Mouse (Mus musculus): ENCODE results near the gene Ccl27a.
"Not testable (repeated sequence)": the region's sequence is repeated elsewhere in the genome, so short reads cannot be mapped to it uniquely, and the experiment has no call there.

Gene Ccl27a

DNA sequence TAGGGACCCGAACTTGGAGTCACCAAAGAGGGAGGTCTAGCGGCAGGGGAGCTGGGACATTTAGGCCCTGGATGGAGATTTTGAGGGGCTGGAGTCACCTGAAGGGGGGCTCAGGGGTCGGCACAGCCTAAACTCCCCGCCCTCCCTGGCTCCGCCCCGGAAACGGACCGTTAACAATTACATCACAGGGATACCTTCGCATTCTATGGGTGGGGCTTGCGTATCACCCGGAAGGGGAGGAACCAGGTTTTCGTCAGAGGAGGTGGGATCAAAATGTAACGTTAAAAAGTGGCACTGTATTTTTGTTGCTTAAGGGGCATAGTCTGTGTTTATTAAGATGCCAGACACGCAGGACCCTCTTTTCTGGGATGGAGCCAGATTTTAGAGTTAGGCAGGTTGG is at the start of gene Ccl27a:
Ccl27a (minus strand) TSS at position 246 of the 400 bp plus-strand sequence.
- DNase-seq = peak; percentile 87

DNA sequence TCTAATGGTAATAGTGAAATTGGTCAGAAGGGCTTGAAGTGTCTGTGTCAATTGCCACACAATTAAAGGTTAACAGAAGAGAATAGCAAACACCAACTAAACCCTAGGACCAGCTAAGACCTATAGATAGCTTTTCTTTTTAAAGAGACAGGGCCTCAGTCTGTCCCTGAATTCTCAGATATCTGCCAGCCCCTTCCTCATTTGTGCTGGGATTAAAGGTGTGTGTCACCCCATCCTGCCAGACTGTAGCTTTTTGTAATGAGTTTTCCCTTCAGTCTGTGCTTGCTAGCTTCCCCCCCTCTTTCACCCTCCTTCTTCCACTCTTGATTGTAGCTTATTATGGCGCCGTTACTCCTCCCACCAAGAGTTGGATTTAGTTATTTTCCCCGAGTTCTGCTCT is 9.2 kb upstream of the Ccl27a start:
- DNase-seq = not testable (repeated sequence)

DNA sequence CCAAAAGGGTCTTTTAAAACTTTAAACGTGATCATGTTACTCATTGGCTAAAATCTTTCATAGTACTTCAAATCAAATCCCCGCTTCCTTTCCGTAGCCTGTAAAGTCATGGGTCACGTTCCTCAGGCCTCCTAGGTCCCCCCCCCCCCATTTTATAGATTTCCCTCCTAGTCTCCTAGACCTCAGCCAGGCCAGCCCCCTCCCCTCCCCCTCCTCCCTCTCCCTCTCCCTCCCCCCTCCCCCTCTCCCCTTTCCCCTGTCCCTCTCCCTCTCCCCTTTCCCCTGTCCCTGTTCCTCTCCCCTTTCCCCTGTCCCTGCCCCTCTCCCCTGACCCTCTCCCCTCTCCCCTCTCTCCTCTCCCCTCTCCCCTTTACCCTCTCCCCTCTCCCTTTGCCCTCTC is 8.7 kb upstream of the Ccl27a start:
- not testable (repeated sequence) for DNase-seq

DNA sequence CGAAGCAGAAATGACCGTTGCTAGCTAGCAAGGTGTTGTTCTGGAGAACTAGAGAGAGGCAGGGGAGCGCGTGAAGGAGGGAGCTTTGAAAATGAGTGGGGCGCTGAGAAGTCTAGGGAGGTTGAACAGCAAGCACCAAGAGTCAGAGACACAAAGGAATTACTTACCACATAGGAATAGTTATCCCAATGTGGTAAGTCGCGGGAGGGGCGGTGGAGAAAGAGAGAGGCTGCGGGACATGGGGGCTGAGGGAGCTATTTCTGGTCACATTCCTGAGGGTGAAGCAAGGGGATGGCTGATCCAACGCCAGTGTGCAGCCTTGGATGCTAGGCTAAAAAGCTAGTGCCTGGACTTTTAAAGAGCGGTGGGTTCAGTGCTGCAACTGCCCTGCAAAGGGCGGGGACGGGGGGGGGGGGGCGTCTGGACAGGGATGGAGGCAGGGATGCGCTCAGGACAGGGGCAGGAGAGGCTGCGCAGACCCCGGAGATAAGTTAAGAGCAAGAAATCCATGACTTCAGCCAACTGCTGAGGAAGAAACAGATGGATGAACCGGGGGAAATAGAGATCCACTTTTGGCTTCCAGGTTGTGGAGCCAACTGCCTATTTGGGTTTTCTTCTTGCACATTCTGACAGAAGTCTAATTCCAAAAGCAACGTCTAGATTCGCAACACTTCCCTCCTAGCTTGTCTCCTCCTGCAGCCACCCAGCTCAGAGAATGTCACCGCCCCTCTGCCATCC is 7.9 kb upstream of the Ccl27a start:
- not testable (repeated sequence) for DNase-seq

DNA sequence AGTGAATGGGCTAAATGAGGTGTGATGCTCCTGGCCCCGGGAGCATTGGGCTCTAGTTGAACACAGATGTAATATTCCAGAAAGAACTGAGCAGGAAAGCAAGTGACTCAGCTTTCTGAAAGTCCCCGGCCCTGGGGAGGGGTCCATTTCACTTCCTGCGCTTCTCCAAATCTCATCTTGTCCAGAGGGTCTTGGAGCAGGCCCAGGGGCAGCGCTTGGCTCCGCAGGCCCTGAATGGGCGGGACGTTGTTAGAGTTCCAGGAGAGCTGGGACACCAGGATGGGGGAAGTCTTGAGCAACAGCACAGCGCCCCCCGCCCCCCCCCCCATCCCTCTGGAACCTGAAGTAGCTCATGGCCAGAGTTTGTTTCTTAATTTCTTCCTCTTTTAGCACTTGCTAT is 7.2 kb upstream of the Ccl27a start:
- not testable (repeated sequence) for DNase-seq

DNA sequence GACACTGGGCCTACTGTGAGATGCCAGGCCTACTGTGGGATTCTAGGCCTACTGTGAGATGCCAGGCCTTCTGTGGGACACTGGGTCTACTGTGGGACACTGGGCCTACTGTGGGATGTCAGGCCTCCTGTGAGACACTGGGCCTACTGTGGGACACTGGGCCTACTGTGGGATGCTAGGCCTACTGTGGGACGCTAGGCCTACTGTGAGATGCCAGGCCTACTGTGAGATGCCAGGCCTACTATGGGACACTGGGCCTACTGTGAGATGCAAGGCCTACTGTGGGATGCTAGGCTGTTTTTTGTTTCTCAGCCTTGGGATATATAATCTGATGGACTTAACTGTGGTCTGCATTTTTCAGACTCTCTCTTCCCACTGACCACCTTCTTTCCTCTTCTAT is 1.8 kb upstream of the Ccl27a start:
- not testable (repeated sequence) for DNase-seq

DNA sequence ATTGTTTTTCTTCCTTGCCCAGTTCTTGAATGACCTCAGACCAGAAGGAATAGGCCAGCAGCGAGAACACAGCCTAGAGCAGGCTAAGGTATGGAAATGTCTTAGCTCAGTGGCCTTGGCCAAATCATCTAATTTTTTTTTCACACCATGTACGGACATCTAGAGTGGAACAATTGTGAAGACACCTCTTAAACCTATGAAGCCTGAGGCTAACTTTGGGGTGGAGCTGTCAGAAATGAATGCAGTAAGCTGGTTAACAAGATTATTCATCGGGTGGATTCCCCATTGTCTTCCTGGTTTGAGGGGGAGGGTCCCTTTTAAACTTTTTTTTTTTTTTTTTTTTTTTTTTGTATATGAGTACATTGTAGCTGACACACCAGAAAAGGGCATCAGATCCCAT is 459 bp upstream of the Ccl27a start:
- DNase-seq = not testable (repeated sequence)

DNA sequence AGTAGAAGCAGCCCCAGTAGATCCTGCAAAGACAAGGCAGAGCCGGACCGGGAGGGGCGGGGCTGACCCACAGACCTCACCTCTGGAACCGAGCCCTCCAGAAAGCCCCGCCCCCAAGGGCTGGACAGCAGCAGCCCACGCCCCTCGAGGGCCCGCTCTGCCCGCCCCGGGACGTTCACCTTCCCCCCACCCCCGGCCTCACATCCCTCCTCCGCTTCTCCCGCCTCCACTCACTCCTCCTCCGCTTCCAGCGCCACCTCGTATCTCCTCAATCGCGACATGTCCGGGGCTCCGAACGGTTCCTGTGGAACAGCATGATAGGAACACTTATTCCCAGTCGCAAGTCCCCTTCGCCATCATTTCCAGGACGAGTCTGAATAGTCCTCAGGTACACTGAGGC is 545 bp downstream of the Ccl27a start:
- peak; percentile 87 for DNase-seq

DNA sequence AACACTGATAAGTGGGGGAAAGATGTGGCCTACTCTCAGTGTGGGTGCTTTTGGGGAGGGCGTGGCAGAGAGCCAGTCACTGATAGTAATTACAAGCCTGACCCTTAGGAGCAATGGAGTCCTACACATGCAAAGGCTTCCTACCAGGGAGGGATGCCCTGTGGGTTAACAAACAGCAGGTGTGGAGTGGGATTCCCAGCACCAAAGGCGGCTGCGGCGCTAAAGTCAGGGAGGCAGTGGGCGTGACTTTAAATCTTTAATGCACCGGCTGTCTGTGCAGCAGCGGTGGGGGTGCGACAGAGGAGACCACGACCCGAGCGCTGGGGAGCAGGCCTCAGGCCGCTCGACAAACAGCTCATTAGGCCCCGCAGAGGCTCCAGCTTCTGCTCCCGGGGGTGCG is 1.1 kb downstream of the Ccl27a start:
- peak; percentile 40 for DNase-seq

DNA sequence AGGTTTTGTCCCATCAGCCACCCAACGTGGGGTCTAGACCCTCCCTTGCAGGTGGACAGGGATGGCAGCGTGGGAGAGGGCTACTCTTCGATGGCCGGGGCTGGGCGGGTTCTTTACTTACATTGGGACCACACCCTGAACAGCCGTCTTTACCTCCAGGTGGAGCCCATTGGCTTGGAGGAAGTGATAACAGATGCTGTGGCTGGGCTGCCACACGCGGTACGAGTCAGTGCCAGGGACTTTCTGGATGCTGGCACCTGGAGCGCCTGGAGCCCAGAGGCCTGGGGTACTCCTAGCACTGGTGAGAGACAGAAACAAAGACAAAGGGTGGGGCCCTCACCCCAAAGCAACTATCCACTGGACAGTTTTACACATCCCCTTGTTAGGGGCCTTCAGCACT is 6.7 kb downstream of the Ccl27a start:
- DNase-seq = not testable (repeated sequence)

DNA sequence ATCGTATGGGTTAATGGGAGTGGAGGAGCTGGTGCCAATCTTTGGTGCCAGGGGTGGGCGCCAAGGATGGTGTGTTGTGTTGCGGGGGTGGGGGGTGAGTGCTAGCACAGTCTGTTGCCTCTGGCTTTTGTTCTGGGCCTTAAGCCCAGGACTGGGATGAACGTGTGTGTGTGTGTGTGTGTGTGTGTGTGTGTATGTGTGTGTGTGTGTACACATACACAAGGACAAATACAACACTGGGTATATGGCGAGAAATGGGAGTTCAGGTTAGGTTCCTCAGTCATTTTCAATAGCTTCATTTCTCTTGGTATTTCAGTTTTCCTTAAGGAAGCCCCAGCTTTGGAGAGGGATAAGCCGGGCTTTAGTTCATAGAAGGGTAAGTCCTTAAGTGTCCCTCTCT is 10.9 kb downstream of the Ccl27a start:
- DNase-seq = not testable (repeated sequence)

DNA sequence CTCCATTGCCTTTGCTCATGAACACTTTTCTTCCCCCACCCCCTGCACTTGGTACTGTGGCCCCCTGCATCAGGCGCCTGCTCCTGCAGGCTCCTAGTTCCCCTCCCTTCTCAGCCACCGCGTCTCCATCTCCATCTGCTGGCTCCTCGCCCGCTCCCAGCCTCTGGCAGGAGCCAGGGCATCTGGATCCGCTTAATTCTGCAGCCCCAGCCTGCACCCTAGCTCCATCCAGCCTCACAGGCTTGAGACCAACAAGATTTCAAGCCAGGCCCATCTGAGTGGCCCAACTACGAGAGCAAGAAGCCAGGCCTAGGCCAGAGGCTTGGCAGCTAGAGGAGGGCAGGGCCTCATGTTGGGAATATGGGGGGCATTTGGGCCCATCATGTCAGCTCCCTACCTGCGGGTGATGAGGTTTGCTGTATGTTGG is 11.3 kb downstream of the Ccl27a start:
- DNase-seq = peak; percentile 73

DNA sequence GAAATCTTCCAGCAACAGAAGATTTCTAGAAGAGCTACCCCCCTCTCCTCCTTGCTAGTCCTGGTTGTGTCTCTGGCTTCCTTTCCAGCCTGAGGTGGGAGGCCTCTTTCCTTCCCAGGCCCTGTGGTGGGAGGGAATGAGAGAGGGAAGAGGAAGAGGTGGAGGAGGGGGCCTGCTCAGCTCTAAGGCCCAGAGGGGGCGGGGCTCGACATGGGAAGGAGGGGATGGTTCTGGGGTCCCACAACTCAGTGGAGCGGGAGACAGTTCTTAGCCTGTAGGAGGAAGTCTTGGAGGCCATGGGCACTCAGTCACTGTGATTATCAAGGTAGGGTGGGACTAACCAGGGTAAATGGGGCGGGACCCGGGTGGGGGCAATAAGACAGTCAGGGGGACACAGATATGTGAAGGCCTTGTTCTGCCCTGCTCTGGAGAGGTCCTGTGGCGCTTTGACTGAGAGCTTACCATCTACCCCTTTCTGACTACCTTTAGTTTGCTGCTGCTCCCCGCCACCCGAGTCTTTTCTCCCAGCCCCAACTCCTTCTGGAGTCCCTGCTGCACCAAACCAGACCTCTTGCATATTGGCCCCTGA is 11.9 kb downstream of the Ccl27a start:
- DNase-seq = peak; percentile 70

DNA sequence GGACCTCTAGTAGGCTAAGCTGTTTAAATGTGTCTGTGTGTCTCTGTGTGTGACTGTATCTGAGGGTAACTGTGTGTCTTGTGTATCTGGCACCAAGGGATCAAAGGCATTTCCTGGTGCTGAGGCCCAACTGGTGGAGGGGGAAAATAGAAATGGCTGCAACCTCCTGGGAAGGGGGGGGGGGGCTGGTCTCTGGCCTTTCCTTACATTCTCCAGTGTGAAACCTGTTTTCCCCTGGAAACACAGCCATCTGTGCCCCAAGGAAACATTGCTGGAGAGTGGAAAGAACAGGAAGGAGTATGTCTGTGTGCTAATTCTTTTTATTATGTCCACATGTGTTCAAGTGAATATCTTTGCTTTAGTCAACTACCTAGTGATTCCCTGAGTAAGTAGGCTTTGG is 12.4 kb downstream of the Ccl27a start:
- no peak for DNase-seq

DNA sequence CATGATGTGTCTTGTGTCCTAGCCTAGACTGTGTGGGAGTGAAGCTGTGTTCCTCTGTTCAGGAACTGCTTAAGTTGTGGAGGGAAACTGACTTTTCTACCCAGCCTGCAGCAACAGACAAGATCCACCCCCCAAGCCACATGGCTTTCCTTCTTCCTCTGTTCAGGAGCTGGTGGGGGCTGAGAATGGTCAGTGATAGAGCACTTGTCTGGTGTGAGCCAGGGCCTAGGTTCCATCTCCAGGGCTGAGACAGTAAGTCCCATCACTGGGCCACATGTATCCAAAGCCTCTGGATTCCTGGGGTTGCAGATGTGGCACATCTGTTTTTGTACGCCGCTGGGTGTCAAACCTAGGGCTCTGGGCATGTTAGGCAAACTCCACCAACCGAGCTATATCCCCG is 13.1 kb downstream of the Ccl27a start:
- DNase-seq = peak; percentile 33

DNA sequence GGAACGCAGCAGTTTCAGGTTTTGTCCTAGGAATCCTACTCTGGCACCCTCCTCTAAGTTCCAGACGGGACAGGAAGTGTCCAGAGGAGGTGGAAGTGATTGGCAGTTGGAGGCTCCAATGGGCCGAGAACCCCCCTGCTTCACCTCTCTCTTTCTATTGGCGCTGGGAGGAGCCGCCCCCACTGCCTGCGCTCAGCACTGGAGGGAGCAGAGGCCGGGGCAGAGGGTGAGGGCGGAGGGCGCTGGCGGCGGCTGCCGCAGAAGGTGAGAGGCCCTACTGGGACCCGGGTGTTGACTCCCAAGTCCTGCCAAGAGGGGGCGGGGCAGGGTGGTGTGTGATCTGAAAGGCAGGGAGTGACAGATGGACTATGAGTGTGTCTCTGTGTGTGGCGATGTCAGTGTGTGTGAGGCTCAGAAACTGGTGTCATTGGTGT is 13.7 kb downstream of the Ccl27a start:
- DNase-seq = peak; percentile 95

DNA sequence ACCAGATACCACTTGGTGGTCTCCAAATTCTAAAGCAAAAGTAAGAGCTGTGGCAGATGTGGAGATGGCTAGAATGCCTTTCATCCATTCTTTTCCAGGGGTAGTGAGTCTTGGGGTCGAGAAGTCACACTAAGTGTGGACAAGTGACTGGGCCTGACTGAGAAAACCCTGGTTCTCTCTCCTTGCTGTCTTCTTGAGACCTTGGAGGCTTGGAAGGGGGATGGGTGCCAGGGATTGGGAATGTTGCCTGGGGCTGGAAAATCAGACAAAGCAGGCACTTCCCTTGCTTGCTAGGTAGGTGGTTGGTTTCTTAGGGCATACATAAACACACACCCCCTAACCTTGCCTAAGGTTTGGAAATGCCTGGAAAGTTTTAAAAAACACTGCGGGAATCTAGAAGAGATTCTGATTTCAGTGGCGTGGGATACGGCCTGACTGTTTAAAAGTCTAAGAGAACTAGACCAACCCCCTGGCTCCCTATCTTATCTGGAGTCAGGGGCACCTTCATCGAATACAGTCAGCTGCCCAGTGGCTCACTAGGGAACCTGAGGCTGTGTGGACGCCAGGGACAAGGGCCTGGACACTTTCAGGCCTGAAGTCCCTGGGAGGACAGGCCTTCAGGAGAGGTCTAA is 14.3 kb downstream of the Ccl27a start:
- peak; percentile 30 for DNase-seq

DNA sequence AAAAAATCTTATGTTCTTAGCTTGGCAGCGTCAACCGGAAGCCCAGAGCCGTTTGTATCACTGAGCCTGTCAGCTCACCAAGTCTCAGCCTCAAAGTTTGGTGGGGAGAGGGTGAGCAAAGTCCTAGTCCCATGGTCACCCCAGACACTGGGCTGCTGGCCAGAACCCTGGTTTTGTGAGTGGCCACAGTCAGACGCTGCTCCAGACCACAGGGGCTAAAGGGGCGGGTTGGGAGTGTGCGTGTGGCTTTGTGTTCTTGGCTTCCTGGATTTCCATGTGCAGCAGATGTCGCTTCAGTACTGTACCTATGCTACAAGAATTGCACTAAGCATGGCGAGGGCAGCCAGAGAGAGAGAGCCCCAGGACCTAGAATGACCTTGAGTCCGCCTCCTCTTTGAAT is 14.8 kb downstream of the Ccl27a start:
- peak; percentile 87 for DNase-seq

DNA sequence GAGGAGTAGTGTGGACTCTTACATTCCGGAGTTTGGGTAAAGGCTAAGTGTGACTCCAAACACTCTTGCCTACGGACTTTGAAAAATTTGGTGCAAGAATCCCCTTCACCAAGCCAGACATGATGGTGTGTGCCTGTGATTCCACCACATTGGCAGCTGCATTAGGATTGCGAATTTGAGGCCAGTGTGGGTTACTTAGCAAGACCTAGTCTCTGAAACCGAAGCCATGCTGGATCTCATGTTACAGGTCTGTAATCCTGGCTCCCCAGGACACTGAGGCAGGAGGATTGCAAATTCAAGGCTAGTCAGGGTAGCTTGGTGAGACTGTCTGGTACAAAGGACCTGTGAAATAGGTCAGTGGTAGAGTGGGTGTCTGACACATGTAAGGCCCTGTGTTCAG is 15.3 kb downstream of the Ccl27a start:
- no peak for DNase-seq

DNA sequence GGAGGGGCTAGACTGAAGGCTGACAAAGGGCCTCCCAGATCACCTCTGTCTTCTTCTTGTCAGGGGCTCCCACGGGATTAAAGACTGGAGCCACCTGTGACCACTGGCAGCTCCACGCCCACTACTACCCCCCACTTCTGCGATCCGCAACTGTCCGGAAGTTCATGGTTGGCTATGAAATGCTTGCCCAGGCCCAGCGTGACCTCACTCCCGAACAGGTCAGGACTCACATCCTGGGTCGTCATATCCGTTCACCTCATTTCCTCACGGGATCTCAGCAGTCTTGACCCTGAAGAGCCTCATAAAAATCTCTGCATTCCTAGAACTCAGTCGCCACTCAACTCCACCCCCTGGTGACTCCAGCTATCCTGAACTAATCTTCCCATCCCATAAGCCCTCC is 16.0 kb downstream of the Ccl27a start:
- peak; percentile 65 for DNase-seq

DNA sequence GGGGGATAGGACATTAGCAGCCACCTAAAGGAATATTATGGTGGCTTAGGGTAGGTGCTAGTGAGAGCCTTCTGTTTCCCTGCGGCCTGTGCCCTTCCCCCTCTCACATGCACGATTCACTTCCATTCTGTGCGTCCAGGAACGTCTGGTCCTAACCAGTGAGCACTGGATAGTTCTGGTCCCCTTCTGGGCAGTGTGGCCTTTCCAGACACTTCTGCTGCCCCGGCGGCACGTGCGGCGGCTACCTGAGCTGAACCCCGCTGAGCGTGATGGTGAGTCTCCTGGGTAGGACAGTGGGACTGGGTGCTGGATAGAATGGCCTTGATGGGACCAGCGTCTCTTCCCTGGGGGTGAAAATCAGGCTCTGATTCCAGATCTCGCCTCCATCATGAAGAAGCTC is 16.7 kb downstream of the Ccl27a start:
- DNase-seq = peak; percentile 46

DNA sequence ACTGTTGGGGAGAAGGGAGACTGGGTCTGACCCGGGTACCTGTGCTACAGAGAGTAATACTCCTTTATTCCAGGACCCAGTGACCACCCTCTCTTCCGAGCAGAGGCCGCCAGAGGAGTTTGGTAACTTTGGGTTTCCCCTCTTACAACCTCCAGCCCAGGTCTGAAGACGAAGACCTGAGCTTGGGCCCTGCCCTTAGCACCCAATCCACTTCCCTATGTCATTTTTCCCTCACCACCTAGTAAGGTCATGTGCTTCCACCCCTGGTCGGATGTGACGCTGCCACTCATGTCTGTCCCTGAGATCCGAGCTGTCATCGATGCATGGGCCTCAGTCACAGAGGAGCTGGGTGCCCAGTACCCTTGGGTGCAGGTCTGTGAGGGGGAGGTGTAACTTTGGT is 17.6 kb downstream of the Ccl27a start:
- DNase-seq = no peak

DNA sequence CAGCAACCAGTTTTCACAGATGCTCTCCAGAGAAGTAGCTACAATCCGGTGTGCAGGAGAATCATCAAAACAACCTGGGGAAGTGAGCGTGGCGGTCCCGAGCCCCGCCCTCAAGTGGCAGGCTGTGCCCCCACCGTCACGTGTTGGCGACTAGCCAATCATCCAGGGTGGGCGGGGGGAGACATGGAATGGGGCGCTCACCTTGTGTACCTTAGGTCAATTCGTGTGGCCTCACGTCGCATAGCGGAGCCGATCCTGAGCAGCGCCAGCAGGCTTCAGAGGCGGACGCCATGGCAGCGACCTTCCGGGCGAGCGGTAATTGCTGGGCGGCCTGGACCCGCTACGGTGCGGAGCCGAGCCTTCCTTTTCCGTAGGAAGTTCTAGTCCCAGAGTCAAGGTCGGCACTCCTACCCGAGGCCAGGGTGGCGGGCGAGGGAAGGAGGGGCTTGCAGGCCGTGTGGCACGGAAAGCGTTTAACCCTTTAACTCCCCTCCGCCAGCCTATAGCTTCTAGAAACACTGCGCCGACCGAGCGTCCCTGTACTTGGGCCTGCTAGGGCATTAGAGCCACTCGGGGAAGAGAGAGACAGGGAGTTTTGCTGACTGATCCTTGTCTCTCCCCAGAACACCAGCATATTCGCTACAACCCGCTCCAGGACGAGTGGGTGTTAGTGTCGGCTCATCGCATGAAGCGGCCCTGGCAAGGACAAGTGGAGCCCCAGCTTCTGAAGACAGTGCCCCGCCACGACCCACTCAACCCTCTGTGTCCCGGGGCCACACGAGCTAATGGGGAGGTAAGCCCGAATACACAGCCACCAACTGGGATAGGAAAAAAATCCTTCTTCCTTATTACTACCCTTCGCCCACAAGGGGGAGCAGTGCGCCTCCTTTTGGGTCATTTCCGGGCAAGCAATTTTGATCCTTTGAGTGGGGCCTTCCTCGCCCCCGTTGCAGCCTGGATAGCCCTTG is 18.4 kb downstream of the Ccl27a start, which contains the start of gene Sigmar1:
Sigmar1 (minus strand) TSS at position 820 of the 968 bp plus-strand sequence.
- peak; percentile 92 for DNase-seq
